Mouse (Mus musculus) T-helper 17 cell (primary cell): ENCODE measurements around the gene Usp15.

Source experiments
- in situ Hi-C, 2 experiments: fragments of 300-600 bp; cut with MboI, MseI; formaldehyde crosslinking; loops; 1 replicate in 1 of 2; 2 replicates in 1 of 2; pipeline ENCODE4 v1.15.1; 2025; ENCODE audit warnings: high pct_unique_total_duplicates in 2 of 2

Gene Usp15

GRCm38 (mm10) chr10:123110548-123110947 is 86.2 kb downstream of the Usp15 start:
- in situ Hi-C loops, result no loop called here

GRCm38 (mm10) chr10:123108527-123108926 is 88.3 kb downstream of the Usp15 start:
- in situ Hi-C loops, result no loop called here

- in situ Hi-C loops, result no loop called here
Measured at GRCm38 (mm10) chr10:123108121-123108520, 88.7 kb downstream of the Usp15 start.

- in situ Hi-C loops, result no loop called here
Measured at GRCm38 (mm10) chr10:123101303-123101702, 95.5 kb downstream of the Usp15 start.

GRCm38 (mm10) chr10:123100584-123100983 is 96.2 kb downstream of the Usp15 start:
- in situ Hi-C loops, result no loop called here

GRCm38 (mm10) chr10:123094504-123094903 is 102.3 kb downstream of the Usp15 start:
- in situ Hi-C loops, result loop anchor here (5.0 kb wide), 2 partner anchors 292 to 537 kb away; no protein-coding TSS in a partner anchor

- in situ Hi-C loops, result loop anchor here (5.0 kb wide), 2 partner anchors 290 to 535 kb away; no protein-coding TSS in a partner anchor
Measured at GRCm38 (mm10) chr10:123092577-123092976, 104.2 kb downstream of the Usp15 start.

GRCm38 (mm10) chr10:123091737-123092136 is 105.1 kb downstream of the Usp15 start:
- in situ Hi-C loops, result loop anchor here (5.0 kb wide), 2 partner anchors 289 to 534 kb away; no protein-coding TSS in a partner anchor

- in situ Hi-C loops, result loop anchor here in 1 of 2 experiments (5.0 kb wide), 1 partner anchor 282 kb away; no protein-coding TSS in a partner anchor
Measured at GRCm38 (mm10) chr10:123089425-123089930, 107.3 kb downstream of the Usp15 start.

GRCm38 (mm10) chr10:123086847-123087246 is 109.9 kb downstream of the Usp15 start:
- in situ Hi-C loops, result loop anchor here in 1 of 2 experiments (5.0 kb wide), 1 partner anchor 280 kb away; no protein-coding TSS in a partner anchor

GRCm38 (mm10) chr10:123084900-123085641 is 111.7 kb downstream of the Usp15 start:
- in situ Hi-C loops, result loop anchor here in 1 of 2 experiments (5.0 kb wide), 1 partner anchor 278 kb away; no protein-coding TSS in a partner anchor

GRCm38 (mm10) chr10:123084307-123084706 is 112.5 kb downstream of the Usp15 start:
- in situ Hi-C loops, result no loop called here

- in situ Hi-C loops, result no loop called here
Measured at GRCm38 (mm10) chr10:123076245-123077023, 120.4 kb downstream of the Usp15 start, which contains the start of gene Mon2. Gene Mon2 (minus strand): TSS chr10:123076505.

- in situ Hi-C loops, result no loop called here
Measured at GRCm38 (mm10) chr10:123075751-123076242, 121.0 kb downstream of the Usp15 start.

- in situ Hi-C loops, result no loop called here
Measured at GRCm38 (mm10) chr10:123071997-123072396, 124.8 kb downstream of the Usp15 start.

- in situ Hi-C loops, result loop anchor here in 1 of 2 experiments (10.0 kb wide), 1 partner anchor 58 kb away; no protein-coding TSS in a partner anchor
Measured at GRCm38 (mm10) chr10:123063021-123063420, 133.8 kb downstream of the Usp15 start.

GRCm38 (mm10) chr10:123060831-123061230 is 136.0 kb downstream of the Usp15 start:
- in situ Hi-C loops, result loop anchor here in 1 of 2 experiments (10.0 kb wide), 1 partner anchor 56 kb away; no protein-coding TSS in a partner anchor

- in situ Hi-C loops, result loop anchor here in 1 of 2 experiments (10.0 kb wide), 1 partner anchor 638 kb away; no protein-coding TSS in a partner anchor
Measured at GRCm38 (mm10) chr10:123057082-123057481, 139.7 kb downstream of the Usp15 start.

GRCm38 (mm10) chr10:123056463-123056862 is 140.3 kb downstream of the Usp15 start:
- in situ Hi-C loops, result loop anchor here in 1 of 2 experiments (10.0 kb wide), 1 partner anchor 638 kb away; no protein-coding TSS in a partner anchor

- in situ Hi-C loops, result loop anchor here in 1 of 2 experiments (10.0 kb wide), 1 partner anchor 639 kb away; no protein-coding TSS in a partner anchor
Measured at GRCm38 (mm10) chr10:123055205-123056000, 141.4 kb downstream of the Usp15 start.
